Mouse (Mus musculus): Measurements from ENCODE around the gene Slc35b1. TPM values are rescaled to one million over a fixed set of nuclear protein-coding genes. Genes with fewer than 3 reads are reported as not detected.

Slc35b1 gene
- polyA plus RNA-seq, 1 experiment, result 79.1 TPM

DNA sequence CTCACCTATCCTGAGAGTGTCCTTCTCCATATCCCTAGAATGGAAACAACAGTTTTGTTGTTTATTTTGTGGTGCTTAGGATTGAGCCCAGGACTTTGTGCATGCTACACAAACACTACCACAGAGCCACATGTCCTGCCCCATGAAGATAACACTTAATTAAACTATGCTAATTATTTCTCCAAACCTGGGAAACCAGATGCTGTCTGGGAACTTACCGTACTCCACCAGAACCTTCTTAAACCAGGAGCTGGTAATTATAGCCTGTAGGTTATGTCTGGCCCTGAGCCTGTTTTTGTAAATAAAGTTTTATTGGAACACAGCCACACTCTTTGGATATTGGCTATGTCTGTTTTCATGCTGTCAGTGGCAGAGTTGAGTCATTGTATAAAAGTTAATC is 44.2 kb upstream of the Slc35b1 start:
- TF ChIP-seq MAX (IDR thresholded peaks at IDR 0.05), result no peak
- TF ChIP-seq FOSL1 (IDR thresholded peaks at IDR 0.05; ENCODE audit: insufficient read depth, low read length, poor library complexity, severe bottlenecking), result no peak
- TF ChIP-seq CTCF (IDR thresholded peaks at IDR 0.05; ENCODE audit: control insufficient read depth, insufficient read depth, insufficient read length), result no peak
- Histone ChIP-seq H3K27me3 (ENCODE audit: control insufficient read depth, insufficient read depth, insufficient read length) (no peaks in the 10 kb centered on the region), H3K36me3 (ENCODE audit: control insufficient read depth, insufficient read depth) (no peaks in the 10 kb centered on the region), H3ac (ENCODE audit: control insufficient read depth, insufficient read length, low read depth) (no peak overlapping the region), H3K79me2 (ENCODE audit: control insufficient read depth, insufficient read depth) (no peaks in the 10 kb centered on the region), H3K4me3 (ENCODE audit: insufficient read depth, poor library complexity, severe bottlenecking) (no peak overlapping the region), H3K79me3 (ENCODE audit: low read depth) (no peaks in the 10 kb centered on the region)

DNA sequence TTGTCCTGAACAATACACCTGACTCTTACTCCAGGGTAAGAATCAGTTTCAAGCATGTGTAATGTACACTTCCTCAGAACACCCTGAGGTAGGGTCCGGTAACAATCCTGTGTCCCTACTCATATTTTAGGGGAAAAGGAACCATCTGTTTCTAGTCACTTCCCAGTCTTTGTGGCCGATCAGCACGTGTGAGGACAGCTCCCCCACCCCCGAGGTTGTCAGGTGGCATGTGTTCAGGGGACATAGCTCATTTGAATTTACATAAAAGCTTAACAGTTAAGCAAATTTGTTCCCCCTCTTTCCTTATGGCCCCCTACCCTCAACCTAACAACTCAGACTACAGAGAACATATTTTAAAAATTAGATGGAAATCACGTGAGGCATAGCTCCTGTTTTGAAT is 43.8 kb upstream of the Slc35b1 start:
- Histone ChIP-seq H3ac (ENCODE audit: control insufficient read depth, insufficient read length, low read depth) (no peak overlapping the region), H3K27me3 (ENCODE audit: control insufficient read depth, insufficient read depth, insufficient read length) (no peaks in the 10 kb centered on the region), H3K79me2 (ENCODE audit: control insufficient read depth, insufficient read depth) (no peaks in the 10 kb centered on the region), H3K36me3 (ENCODE audit: control insufficient read depth, insufficient read depth) (no peaks in the 10 kb centered on the region), H3K79me3 (ENCODE audit: low read depth) (no peaks in the 10 kb centered on the region), H3K4me3 (ENCODE audit: insufficient read depth, poor library complexity, severe bottlenecking) (no peak overlapping the region)
- TF ChIP-seq FOSL1 (IDR thresholded peaks at IDR 0.05; ENCODE audit: insufficient read depth, low read length, poor library complexity, severe bottlenecking), result no peak
- TF ChIP-seq CEBPB (IDR thresholded peaks at IDR 0.05; ENCODE audit: low read depth), result no peak
- TF ChIP-seq MYOD1 (IDR thresholded peaks at IDR 0.05; ENCODE audit: control insufficient read depth, insufficient read length, low read depth), result no peak
- no peak for TF ChIP-seq USF1 (IDR thresholded peaks at IDR 0.05; ENCODE audit: low read depth)
- TF ChIP-seq MAX (IDR thresholded peaks at IDR 0.05), result no peak
- TF ChIP-seq CTCF (IDR thresholded peaks at IDR 0.05; ENCODE audit: control insufficient read depth, insufficient read depth, insufficient read length), result no peak
- TF ChIP-seq MYOG (IDR thresholded peaks at IDR 0.05; ENCODE audit: control insufficient read depth, extremely low read depth, insufficient read length), result no peak

DNA sequence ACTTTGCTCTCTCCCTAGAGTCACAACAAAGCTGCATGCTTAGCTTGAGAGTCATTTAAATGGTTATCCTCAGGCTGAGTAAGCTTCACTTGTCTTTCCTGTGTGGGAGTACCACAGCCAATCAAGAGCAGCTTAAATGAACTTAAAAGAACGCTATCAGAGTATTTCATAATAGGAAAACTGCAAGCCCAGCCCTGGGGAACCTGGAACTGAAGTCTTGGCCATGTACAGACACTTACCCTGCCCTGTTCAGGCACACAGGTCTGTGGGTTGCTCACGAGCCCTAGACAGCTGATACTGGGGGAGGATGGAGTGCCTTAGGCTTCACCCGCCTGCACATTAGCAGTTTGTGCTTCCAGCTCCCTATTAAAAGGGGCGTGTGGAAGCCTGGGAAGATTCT is 41.3 kb upstream of the Slc35b1 start:
- H3K4me3 ChIP-seq (ENCODE audit: insufficient read depth, poor library complexity, severe bottlenecking), result no peak overlapping the region

DNA sequence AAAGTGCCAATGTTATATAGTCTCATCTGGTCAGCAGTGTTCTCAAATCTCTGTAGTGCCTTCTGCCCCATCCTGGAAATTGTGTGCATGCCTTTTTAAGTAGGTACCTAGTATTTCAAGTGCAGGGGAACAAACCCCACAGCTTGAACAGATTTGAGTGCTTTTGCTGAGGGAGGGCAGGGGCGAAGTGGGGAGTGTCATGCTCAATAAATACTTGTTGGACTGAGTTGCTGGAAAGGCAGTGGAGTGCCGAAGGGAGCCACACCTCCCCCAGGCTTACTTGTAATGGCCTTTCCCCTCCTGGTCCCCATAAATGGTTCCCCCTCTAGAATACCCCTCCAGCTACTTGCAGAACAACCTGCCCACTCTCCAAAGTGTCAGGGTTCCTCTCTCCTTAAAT is 40.3 kb upstream of the Slc35b1 start:
- no peaks in the 10 kb centered on the region for H3K36me3 ChIP-seq (ENCODE audit: control insufficient read depth, insufficient read depth)
- TF ChIP-seq CEBPB (IDR thresholded peaks at IDR 0.05; ENCODE audit: low read depth), result no peak

More for the DNA sequence above, 41.3 kb upstream of the Slc35b1 start:
- no peaks in the 10 kb centered on the region for H3K27me3 ChIP-seq (ENCODE audit: control insufficient read depth, insufficient read depth, insufficient read length)
- H3K36me3 ChIP-seq (ENCODE audit: control insufficient read depth, insufficient read depth), result no peaks in the 10 kb centered on the region
- H3K79me2 ChIP-seq (ENCODE audit: control insufficient read depth, insufficient read depth), result no peaks in the 10 kb centered on the region
- no peak overlapping the region for H3ac ChIP-seq (ENCODE audit: control insufficient read depth, insufficient read length, low read depth)
- no peak for TF ChIP-seq MYOD1 (IDR thresholded peaks at IDR 0.05; ENCODE audit: control insufficient read depth, insufficient read length, low read depth)
- no peak for TF ChIP-seq MYOG (IDR thresholded peaks at IDR 0.05; ENCODE audit: control insufficient read depth, extremely low read depth, insufficient read length)
- no peak for TF ChIP-seq CEBPB (IDR thresholded peaks at IDR 0.05; ENCODE audit: low read depth)
- TF ChIP-seq MAX (IDR thresholded peaks at IDR 0.05), result no peak
- TF ChIP-seq USF1 (IDR thresholded peaks at IDR 0.05; ENCODE audit: low read depth), result no peak
- TF ChIP-seq CTCF (IDR thresholded peaks at IDR 0.05; ENCODE audit: control insufficient read depth, insufficient read depth, insufficient read length), result no peak
- no peak for TF ChIP-seq FOSL1 (IDR thresholded peaks at IDR 0.05; ENCODE audit: insufficient read depth, low read length, poor library complexity, severe bottlenecking)
- no peaks in the 10 kb centered on the region for H3K79me3 ChIP-seq (ENCODE audit: low read depth)

DNA sequence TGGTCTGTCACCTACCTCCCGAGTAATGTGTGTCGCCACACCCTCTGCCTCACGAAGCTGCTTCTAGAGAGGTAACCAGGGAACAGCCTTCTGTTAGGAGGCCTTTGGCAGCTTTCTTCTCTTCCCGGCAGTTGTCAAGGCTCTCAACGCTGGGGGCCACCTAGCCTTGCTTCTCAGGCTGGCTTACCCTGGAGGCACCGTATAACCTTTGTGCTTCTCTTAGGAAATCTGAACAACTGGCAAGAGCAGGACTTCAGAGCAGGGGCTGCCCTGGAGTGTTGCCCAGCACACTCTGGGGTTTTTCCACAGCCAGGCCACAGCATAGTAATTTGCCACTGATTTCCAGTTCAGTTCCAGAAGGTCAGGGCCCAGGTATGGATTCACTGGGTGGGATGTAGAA is 34.2 kb upstream of the Slc35b1 start:
- Histone ChIP-seq H3K36me3 (ENCODE audit: control insufficient read depth, insufficient read depth) (no peaks in the 10 kb centered on the region), H3ac (ENCODE audit: control insufficient read depth, insufficient read length, low read depth) (no peak overlapping the region), H3K4me3 (ENCODE audit: insufficient read depth, poor library complexity, severe bottlenecking) (no peak overlapping the region), H3K79me3 (ENCODE audit: low read depth) (no peaks in the 10 kb centered on the region), H3K79me2 (ENCODE audit: control insufficient read depth, insufficient read depth) (no peaks in the 10 kb centered on the region), H3K27me3 (ENCODE audit: control insufficient read depth, insufficient read depth, insufficient read length) (no peaks in the 10 kb centered on the region)
- no peak for TF ChIP-seq USF1 (IDR thresholded peaks at IDR 0.05; ENCODE audit: low read depth)
- no peak for TF ChIP-seq FOSL1 (IDR thresholded peaks at IDR 0.05; ENCODE audit: insufficient read depth, low read length, poor library complexity, severe bottlenecking)
- TF ChIP-seq CTCF (IDR thresholded peaks at IDR 0.05; ENCODE audit: control insufficient read depth, insufficient read depth, insufficient read length), result no peak
- TF ChIP-seq MYOD1 (IDR thresholded peaks at IDR 0.05; ENCODE audit: control insufficient read depth, insufficient read length, low read depth), result no peak
- no peak for TF ChIP-seq MYOG (IDR thresholded peaks at IDR 0.05; ENCODE audit: control insufficient read depth, extremely low read depth, insufficient read length)
- TF ChIP-seq MAX (IDR thresholded peaks at IDR 0.05), result no peak
- TF ChIP-seq CEBPB (IDR thresholded peaks at IDR 0.05; ENCODE audit: low read depth), result no peak

More for the DNA sequence above, 40.3 kb upstream of the Slc35b1 start:
- Histone ChIP-seq H3K4me3 (ENCODE audit: insufficient read depth, poor library complexity, severe bottlenecking) (no peak overlapping the region), H3K79me3 (ENCODE audit: low read depth) (no peaks in the 10 kb centered on the region), H3K27me3 (ENCODE audit: control insufficient read depth, insufficient read depth, insufficient read length) (no peaks in the 10 kb centered on the region), H3ac (ENCODE audit: control insufficient read depth, insufficient read length, low read depth) (no peak overlapping the region), H3K79me2 (ENCODE audit: control insufficient read depth, insufficient read depth) (no peaks in the 10 kb centered on the region)

DNA sequence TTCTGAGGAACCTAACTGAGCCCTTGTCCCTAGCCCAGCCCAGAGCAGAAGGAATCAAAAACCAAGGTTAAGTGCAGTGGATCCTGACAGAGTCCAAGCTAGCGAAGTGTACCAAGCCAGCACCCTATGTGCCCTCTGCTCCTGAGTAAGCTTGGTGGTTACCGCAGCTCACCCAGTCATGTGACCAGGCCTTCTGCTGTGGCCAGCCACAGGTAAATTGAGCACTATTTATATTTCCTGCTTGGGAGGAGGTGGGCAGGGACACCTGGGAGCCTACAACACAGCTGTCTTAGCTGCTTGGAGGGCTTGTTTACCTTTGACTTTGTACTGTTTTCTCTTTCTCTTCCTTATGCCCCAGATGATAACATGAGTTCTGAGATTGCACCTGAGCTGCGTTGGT is 33.5 kb upstream of the Slc35b1 start:
- no peaks in the 10 kb centered on the region for H3K79me2 ChIP-seq (ENCODE audit: control insufficient read depth, insufficient read depth)
- H3K79me3 ChIP-seq (ENCODE audit: low read depth), result no peaks in the 10 kb centered on the region
- no peak overlapping the region for H3ac ChIP-seq (ENCODE audit: control insufficient read depth, insufficient read length, low read depth)
- no peak overlapping the region for H3K4me3 ChIP-seq (ENCODE audit: insufficient read depth, poor library complexity, severe bottlenecking)
- no peak for TF ChIP-seq MYOD1 (IDR thresholded peaks at IDR 0.05; ENCODE audit: control insufficient read depth, insufficient read length, low read depth)
- TF ChIP-seq CEBPB (IDR thresholded peaks at IDR 0.05; ENCODE audit: low read depth), result no peak
- no peak for TF ChIP-seq USF1 (IDR thresholded peaks at IDR 0.05; ENCODE audit: low read depth)
- TF ChIP-seq MAX (IDR thresholded peaks at IDR 0.05), result no peak
- TF ChIP-seq FOSL1 (IDR thresholded peaks at IDR 0.05; ENCODE audit: insufficient read depth, low read length, poor library complexity, severe bottlenecking), result no peak
- no peak for TF ChIP-seq CTCF (IDR thresholded peaks at IDR 0.05; ENCODE audit: control insufficient read depth, insufficient read depth, insufficient read length)
- TF ChIP-seq MYOG (IDR thresholded peaks at IDR 0.05; ENCODE audit: control insufficient read depth, extremely low read depth, insufficient read length), result no peak
- no peaks in the 10 kb centered on the region for H3K27me3 ChIP-seq (ENCODE audit: control insufficient read depth, insufficient read depth, insufficient read length)
- no peaks in the 10 kb centered on the region for H3K36me3 ChIP-seq (ENCODE audit: control insufficient read depth, insufficient read depth)

Data from C2C12 (cell line).